ENCODE assay signal across 8 mouse cellular contexts in the genomic region with DNA sequence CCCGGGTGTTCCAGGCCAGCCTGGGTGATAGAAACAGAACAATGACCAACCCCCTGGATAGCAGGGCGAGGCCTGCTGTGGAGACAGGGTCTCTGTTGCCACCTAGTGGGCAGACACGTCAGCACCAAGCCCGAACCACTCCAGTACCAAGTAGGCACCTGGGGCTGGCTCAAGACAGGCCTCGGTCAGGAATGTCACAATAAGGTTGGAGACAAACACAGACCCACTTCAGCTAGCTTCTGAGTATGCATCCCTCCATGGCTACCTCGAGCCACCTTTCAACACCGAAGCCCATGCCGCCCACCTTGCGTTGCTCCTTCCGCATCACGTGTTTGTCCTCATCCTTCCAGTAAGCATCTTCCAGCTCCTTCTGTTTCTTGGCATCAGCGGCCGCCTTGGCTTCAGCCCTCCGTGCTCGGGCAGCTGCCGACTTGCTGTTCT. TPM values are rescaled to one million over a fixed set of nuclear protein-coding genes. Genes with fewer than 3 reads are reported as not detected.
DNase-seq lines count a peak whose midpoint lies in the region; ATAC-seq and TF ChIP-seq lines count a peak whose summit lies in the region.

No protein-coding gene starts in this region.

- H3K4me3 ChIP-seq in embryonic facial prominence, embryonic 11.5 days (ENCODE audit: low read depth, low read length), result peak overlapping the region; percentile 12; the same call in 1 of the 2 replicates
- H3K4me3 ChIP-seq in heart, adult 2 months, result no peak overlapping the region
- H3K4me3 ChIP-seq in kidney, embryonic 14.5 days (ENCODE audit: low read length), result no peak overlapping the region

- ATAC-seq in embryonic facial prominence, embryonic 11.5 days (replicated peaks; ENCODE audit: insufficient number of reproducible peaks, low FRiP score, low TSS enrichment, low read depth), result no peak
- 0 out of 2 replicates have a peak, but pooled peaks have one; percentile 14 for ATAC-seq in kidney, embryonic 14.5 days (ENCODE audit: low FRiP score, low TSS enrichment)

- WGBS in embryonic facial prominence, embryonic 11.5 days, result 52% methylated on average over 16 of the region's 16 CpGs
- WGBS in heart, adult 2 months, result 51% methylated on average over 16 of the region's 16 CpGs
- WGBS in kidney, embryonic 14.5 days, result 51% methylated on average over 16 of the region's 16 CpGs

- TF ChIP-seq EP300 in heart, adult 2 months (IDR thresholded peaks at IDR 0.05; ENCODE audit: insufficient read depth, low read depth, low read length), result peak; percentile 92

- peak; percentile 97; the same call in 1 of the 2 replicates for TF ChIP-seq CTCF in heart, adult 2 months (IDR thresholded peaks at IDR 0.05)

- no peaks in the 10 kb centered on the region for H3K79me2 ChIP-seq in heart, adult 2 months (replicated peaks; ENCODE audit: control insufficient read depth, insufficient read depth, low read length)

- TF ChIP-seq POLR2A in heart, adult 2 months (IDR thresholded peaks at IDR 0.05; ENCODE audit: insufficient read depth, low read depth, low read length), result no peak

- peak overlapping the region; percentile 32; the same call in 1 of the 2 replicates for H3K4me2 ChIP-seq in embryonic facial prominence, embryonic 11.5 days (ENCODE audit: low read depth, low read length)
- H3K4me2 ChIP-seq in kidney, embryonic 14.5 days (replicated peaks; ENCODE audit: low read depth, low read length), result no peak overlapping the region

- H3K27me3 ChIP-seq in embryonic facial prominence, embryonic 11.5 days (ENCODE audit: control insufficient read depth, insufficient read depth, low read length), result no peaks in the 10 kb centered on the region
- no peaks in the 10 kb centered on the region for H3K27me3 ChIP-seq in heart, adult 2 months (ENCODE audit: control insufficient read depth, insufficient read depth, low read length)
- H3K27me3 ChIP-seq in kidney, embryonic 14.5 days (ENCODE audit: control insufficient read depth, insufficient read depth, low read length), result no peaks in the 10 kb centered on the region; the same call in 1 of the 2 replicates

- intact Hi-C loops in heart, adult 2 months (cut with DNase I), result loop anchor here (1.0 to 2.0 kb wide), 2 partner anchors 25 to 149 kb away; no protein-coding TSS in a partner anchor

- H3K27ac ChIP-seq in embryonic facial prominence, embryonic 11.5 days (replicated peaks; ENCODE audit: low read depth, low read length), result peak overlapping the region; percentile 13; the same call in 1 of the 2 replicates
- no peak overlapping the region for H3K27ac ChIP-seq in heart, adult 2 months
- H3K27ac ChIP-seq in kidney, embryonic 14.5 days (ENCODE audit: low read depth, low read length), result no peak overlapping the region

- H3K9ac ChIP-seq in embryonic facial prominence, embryonic 11.5 days (replicated peaks; ENCODE audit: low read length), result peak overlapping the region; percentile 48; the same call in 1 of the 2 replicates
- H3K9ac ChIP-seq in heart, adult 2 months (ENCODE audit: low read depth, low read length), result no peak overlapping the region
- H3K9ac ChIP-seq in kidney, embryonic 14.5 days (ENCODE audit: low read depth, low read length), result no peak overlapping the region

- no peaks in the 10 kb centered on the region for H3K36me3 ChIP-seq in embryonic facial prominence, embryonic 11.5 days (replicated peaks; ENCODE audit: control insufficient read depth, insufficient read depth, low read depth, low read length)
- H3K36me3 ChIP-seq in heart, adult 2 months (ENCODE audit: control insufficient read depth, insufficient read depth, low read length), result no peaks in the 10 kb centered on the region
- H3K36me3 ChIP-seq in kidney, embryonic 14.5 days (ENCODE audit: control insufficient read depth, insufficient read depth, low read length), result peaks cover 6% of the 10 kb centered on the region; the same call in 1 of the 2 replicates

- H3K9me3 ChIP-seq in embryonic facial prominence, embryonic 11.5 days (replicated peaks; ENCODE audit: control insufficient read depth, low read length), result no peaks in the 10 kb centered on the region
- no peaks in the 10 kb centered on the region for H3K9me3 ChIP-seq in kidney, embryonic 14.5 days (ENCODE audit: control insufficient read depth, low read length)

- peaks cover 7% of the 10 kb centered on the region for H3K4me1 ChIP-seq in embryonic facial prominence, embryonic 11.5 days (ENCODE audit: control insufficient read depth, insufficient read depth, low read length)
- peaks cover 10% of the 10 kb centered on the region for H3K4me1 ChIP-seq in heart, adult 2 months (ENCODE audit: control insufficient read depth, insufficient read depth, low read length)
- H3K4me1 ChIP-seq in kidney, embryonic 14.5 days (ENCODE audit: control insufficient read depth, insufficient read depth, low read length), result peaks cover 24% of the 10 kb centered on the region

- DNase-seq in 416B (ENCODE audit: low read depth) (peak; percentile 82), liver (peak; percentile 81)
- DNase-seq in adrenal gland, adult 8-10 months, result peak; percentile 66
- DNase-seq in embryonic facial prominence, embryonic 11.5 days (ENCODE audit: low spot score), result peak; percentile 85
- DNase-seq in heart, adult 2 months, result peak; percentile 81
- peak; percentile 30 to 64 for DNase-seq in monocyte, adult 2 months (ENCODE audit: low read depth in 1 of 2, low spot score in 2 of 2)
- DNase-seq in spleen, postnatal 36 days (ENCODE audit: low spot score in 2 of 2), result peak; percentile 70 to 74

RNA-seq across cellular contexts. Expression of a gene that starts 4.1 kb away (rescaled TPM):
- 10 to 100 TPM; 48.5 to 68.7 (median 51.3) TPM for total RNA-seq in adrenal gland, adult 8-10 months (2022)
- 149 and 150 TPM in 2 replicates for polyA plus RNA-seq in embryonic facial prominence, embryonic 11.5 days (2014; fragmentation: Nextera tagmentation; extraction: Ambion mirVana)
- total RNA-seq in heart, adult 2 months (2021), result 10 to 100 TPM; 44.6 to 49.1 TPM
- 26.8 and 40.7 TPM in 2 replicates for polyA plus RNA-seq in heart, adult 2 months (2012; rRNA removed)
- 117 and 142 TPM in 2 replicates for polyA plus RNA-seq in kidney, embryonic 14.5 days (2014; fragmentation: Nextera tagmentation; extraction: Ambion mirVana)

RNA-seq across cellular contexts. Expression of a gene that starts 6.6 kb away (rescaled TPM):
- total RNA-seq in adrenal gland, adult 8-10 months (2022), result 1 to 10 TPM; 4.2 to 4.7 (median 4.4) TPM
- 2.9 and 4.0 TPM in 2 replicates for polyA plus RNA-seq in embryonic facial prominence, embryonic 11.5 days (2014; fragmentation: Nextera tagmentation; extraction: Ambion mirVana)
- 10 to 100 TPM; 12.6 to 14.7 TPM for total RNA-seq in heart, adult 2 months (2021)
- 21.5 and 29.0 TPM in 2 replicates for polyA plus RNA-seq in heart, adult 2 months (2012; rRNA removed)
- 2.5 and 2.6 TPM in 2 replicates for polyA plus RNA-seq in kidney, embryonic 14.5 days (2014; fragmentation: Nextera tagmentation; extraction: Ambion mirVana)

RNA-seq across cellular contexts. Expression of a gene that starts 22.9 kb away (rescaled TPM):
- total RNA-seq in adrenal gland, adult 8-10 months (2022), result not detected
- polyA plus RNA-seq in embryonic facial prominence, embryonic 11.5 days (2014; fragmentation: Nextera tagmentation; extraction: Ambion mirVana), result 0.27 and 0.43 TPM in 2 replicates
- not detected for total RNA-seq in heart, adult 2 months (2021)
- 0.18 TPM in 2 replicates for polyA plus RNA-seq in heart, adult 2 months (2012; rRNA removed)
- polyA plus RNA-seq in kidney, embryonic 14.5 days (2014; fragmentation: Nextera tagmentation; extraction: Ambion mirVana), result 0.09 and 0.19 TPM in 2 replicates

RNA-seq across cellular contexts. Expression of a gene that starts 27.6 kb away (rescaled TPM):
- total RNA-seq in adrenal gland, adult 8-10 months (2022), result 1,000 to 10,000 TPM; 1,169 to 1,386 (median 1,259) TPM
- polyA plus RNA-seq in embryonic facial prominence, embryonic 11.5 days (2014; fragmentation: Nextera tagmentation; extraction: Ambion mirVana), result 3,270 and 3,568 TPM in 2 replicates
- total RNA-seq in heart, adult 2 months (2021), result 1,000 to 10,000 TPM in 1 of 2 experiments, 100 to 1,000 TPM in 1; 909 to 1,075 TPM
- polyA plus RNA-seq in heart, adult 2 months (2012; rRNA removed), result 1,802 and 2,387 TPM in 2 replicates
- polyA plus RNA-seq in kidney, embryonic 14.5 days (2014; fragmentation: Nextera tagmentation; extraction: Ambion mirVana), result 5,375 and 6,285 TPM in 2 replicates

RNA-seq across cellular contexts. Expression of a gene that starts 30.1 kb away (rescaled TPM):
- 10 to 100 TPM; 11.7 to 17.7 (median 14.5) TPM for total RNA-seq in adrenal gland, adult 8-10 months (2022)
- 5.1 and 5.3 TPM in 2 replicates for polyA plus RNA-seq in embryonic facial prominence, embryonic 11.5 days (2014; fragmentation: Nextera tagmentation; extraction: Ambion mirVana)
- total RNA-seq in heart, adult 2 months (2021), result 10 to 100 TPM in 1 of 2 experiments, 1 to 10 TPM in 1; 8.9 to 18.6 TPM
- 15.2 and 36.2 TPM in 2 replicates for polyA plus RNA-seq in heart, adult 2 months (2012; rRNA removed)
- polyA plus RNA-seq in kidney, embryonic 14.5 days (2014; fragmentation: Nextera tagmentation; extraction: Ambion mirVana), result 4.7 and 5.7 TPM in 2 replicates
